Mouse (Mus musculus) cerebellum, adult 9-10 months (tissue): ENCODE results near the gene Ccnyl1.

Source experiments
- DNase-seq: peaks from one replicate; pipeline ENCODE4 v3.0.0; 2022

Gene Ccnyl1

GRCm38 (mm10) chr1:64738661-64739082, 48.4 kb downstream of the Ccnyl1 start:
- peak; percentile 15 for DNase-seq

GRCm38 (mm10) chr1:64742741-64743408, 52.6 kb downstream of the Ccnyl1 start:
- no peak for DNase-seq

- DNase-seq, result no peak
Observed at GRCm38 (mm10) chr1:64744616-64745015, 54.4 kb downstream of the Ccnyl1 start.

- DNase-seq, result no peak
Observed at GRCm38 (mm10) chr1:64753109-64753508, 62.9 kb downstream of the Ccnyl1 start.

- no peak for DNase-seq
Observed at GRCm38 (mm10) chr1:64753668-64754067, 63.4 kb downstream of the Ccnyl1 start.

- DNase-seq, result no peak
Observed at GRCm38 (mm10) chr1:64754658-64755057, 64.4 kb downstream of the Ccnyl1 start.

GRCm38 (mm10) chr1:64755971-64756639, 65.8 kb downstream of the Ccnyl1 start:
- DNase-seq, result no peak

GRCm38 (mm10) chr1:64756640-64757030, 66.4 kb downstream of the Ccnyl1 start:
- no peak for DNase-seq

GRCm38 (mm10) chr1:64757254-64757653, 67.0 kb downstream of the Ccnyl1 start:
- DNase-seq, result no peak

GRCm38 (mm10) chr1:64757766-64758165, 67.5 kb downstream of the Ccnyl1 start:
- DNase-seq, result no peak

- no peak for DNase-seq
Observed at GRCm38 (mm10) chr1:64761646-64762045, 71.4 kb downstream of the Ccnyl1 start.

GRCm38 (mm10) chr1:64770169-64770568, 79.9 kb downstream of the Ccnyl1 start:
- no peak for DNase-seq

- no peak for DNase-seq
Observed at GRCm38 (mm10) chr1:64773305-64773704, 83.0 kb downstream of the Ccnyl1 start.
